Mouse (Mus musculus): ENCODE results near the gene Slc35d2. TPM values are rescaled to one million over a fixed set of nuclear protein-coding genes. Genes with fewer than 3 reads are reported as not detected.

The Slc35d2 gene
- polyA plus RNA-seq, 1 experiment from 2014 or later = 1.9 TPM

Other genes starting within 250 kb of the Slc35d2 start
- gene Hsd17b3, start 40.1 kb downstream of the Slc35d2 start, polyA plus RNA-seq (2016; fragmentation: Nextera tagmentation; extraction: Ambion mirVana) = not detected in 2 replicates
- 27.9 and 29.3 TPM in 2 replicates for gene Zfp367, start 23.8 kb upstream of the Slc35d2 start, polyA plus RNA-seq (2016; fragmentation: Nextera tagmentation; extraction: Ambion mirVana)
- 20.0 and 20.6 TPM in 2 replicates for gene Habp4, start 32.5 kb upstream of the Slc35d2 start, polyA plus RNA-seq (2016; fragmentation: Nextera tagmentation; extraction: Ambion mirVana)
- 8.3 and 11.2 TPM in 2 replicates for gene Cdc14b, start 145.9 kb upstream of the Slc35d2 start, polyA plus RNA-seq (2016; fragmentation: Nextera tagmentation; extraction: Ambion mirVana)
- gene Aaed1, start 183.3 kb upstream of the Slc35d2 start, polyA plus RNA-seq (2016; fragmentation: Nextera tagmentation; extraction: Ambion mirVana) = 15.7 and 16.9 TPM in 2 replicates
- 79.9 and 81.7 TPM in 2 replicates for gene Ctsl, start 241.5 kb upstream of the Slc35d2 start, polyA plus RNA-seq (2016; fragmentation: Nextera tagmentation; extraction: Ambion mirVana)

All from forebrain, embryonic 12.5 days (tissue).